Mouse (Mus musculus) cerebellum, adult 9-11 months (tissue): ENCODE measurements around the gene Klf1.

Experiments used
- DNase-seq: peaks from one replicate; pipeline ENCODE4 v3.0.0; 2022

The Klf1 gene

DNA sequence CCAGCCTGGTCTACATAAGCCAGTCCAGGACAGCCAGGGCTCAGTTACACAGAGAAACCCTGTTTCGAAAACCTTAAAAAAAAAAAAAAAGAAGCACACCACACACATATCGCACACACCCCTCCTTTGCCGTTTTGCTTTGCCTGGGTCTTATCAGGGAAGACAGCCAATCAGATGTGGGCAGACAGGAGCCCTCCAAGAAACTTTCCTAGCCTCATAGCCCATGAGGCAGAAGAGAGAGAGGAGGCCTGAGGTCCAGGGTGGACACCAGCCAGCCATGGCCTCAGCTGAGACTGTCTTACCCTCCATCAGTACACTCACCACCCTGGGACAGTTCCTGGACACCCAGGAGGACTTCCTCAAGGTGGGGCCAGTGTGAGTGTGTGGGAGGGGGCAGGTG is at the start of gene Klf1:
Klf1 (plus strand) TSS at position 177 of the 400 bp plus-strand sequence.
- no peak for DNase-seq

DNA sequence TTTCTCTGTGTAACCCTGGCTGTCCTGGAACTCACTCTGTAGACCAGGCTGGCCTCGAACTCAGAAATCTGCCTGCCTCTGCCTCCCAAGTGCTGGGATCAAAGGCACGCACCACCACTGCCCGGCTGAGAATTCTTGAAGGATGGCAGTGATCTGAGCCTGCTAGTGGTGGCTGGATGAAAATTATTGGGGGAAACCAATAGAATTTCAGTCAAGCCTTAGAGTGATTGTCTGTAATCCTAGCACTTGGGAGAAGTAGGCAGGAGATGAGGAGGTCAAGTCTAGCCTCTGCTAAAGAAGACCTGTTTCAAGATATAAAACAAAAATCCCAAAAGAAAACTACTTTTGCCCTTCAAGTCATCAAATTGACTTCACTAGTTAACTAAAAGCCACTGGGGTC is 45.3 kb upstream of the Klf1 start:
- DNase-seq = no peak

DNA sequence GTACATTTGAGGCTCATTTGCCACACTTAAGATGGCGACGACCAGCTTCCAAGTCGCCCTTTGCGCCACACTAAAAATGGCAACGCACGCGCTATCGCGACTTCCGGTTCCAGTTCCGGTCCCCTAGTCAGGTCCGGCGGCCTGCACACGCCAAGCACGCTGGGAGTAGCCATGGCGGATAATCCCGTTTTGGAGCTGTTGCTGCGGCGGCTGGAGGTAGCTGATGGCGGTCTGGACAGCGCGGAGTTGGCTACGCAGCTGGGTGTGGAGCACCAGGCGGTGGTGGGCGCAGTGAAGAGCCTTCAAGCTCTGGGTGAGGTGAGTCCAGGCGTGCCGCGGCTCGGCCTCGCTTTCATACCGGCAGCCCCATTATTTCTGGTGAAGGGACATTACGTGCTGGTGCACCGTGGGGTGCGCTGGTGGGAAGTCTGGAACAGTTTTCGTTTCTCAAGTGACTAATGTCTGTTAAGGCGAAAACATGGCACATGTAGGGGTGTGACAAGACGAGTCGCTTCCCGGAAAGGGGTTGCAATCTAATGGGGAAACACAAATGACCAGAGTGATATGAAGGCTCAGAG is 44.8 kb upstream of the Klf1 start, which contains the start of gene Farsa:
Farsa (plus strand) TSS at position 126 of the 578 bp plus-strand sequence.
- DNase-seq = peak; percentile 93

DNA sequence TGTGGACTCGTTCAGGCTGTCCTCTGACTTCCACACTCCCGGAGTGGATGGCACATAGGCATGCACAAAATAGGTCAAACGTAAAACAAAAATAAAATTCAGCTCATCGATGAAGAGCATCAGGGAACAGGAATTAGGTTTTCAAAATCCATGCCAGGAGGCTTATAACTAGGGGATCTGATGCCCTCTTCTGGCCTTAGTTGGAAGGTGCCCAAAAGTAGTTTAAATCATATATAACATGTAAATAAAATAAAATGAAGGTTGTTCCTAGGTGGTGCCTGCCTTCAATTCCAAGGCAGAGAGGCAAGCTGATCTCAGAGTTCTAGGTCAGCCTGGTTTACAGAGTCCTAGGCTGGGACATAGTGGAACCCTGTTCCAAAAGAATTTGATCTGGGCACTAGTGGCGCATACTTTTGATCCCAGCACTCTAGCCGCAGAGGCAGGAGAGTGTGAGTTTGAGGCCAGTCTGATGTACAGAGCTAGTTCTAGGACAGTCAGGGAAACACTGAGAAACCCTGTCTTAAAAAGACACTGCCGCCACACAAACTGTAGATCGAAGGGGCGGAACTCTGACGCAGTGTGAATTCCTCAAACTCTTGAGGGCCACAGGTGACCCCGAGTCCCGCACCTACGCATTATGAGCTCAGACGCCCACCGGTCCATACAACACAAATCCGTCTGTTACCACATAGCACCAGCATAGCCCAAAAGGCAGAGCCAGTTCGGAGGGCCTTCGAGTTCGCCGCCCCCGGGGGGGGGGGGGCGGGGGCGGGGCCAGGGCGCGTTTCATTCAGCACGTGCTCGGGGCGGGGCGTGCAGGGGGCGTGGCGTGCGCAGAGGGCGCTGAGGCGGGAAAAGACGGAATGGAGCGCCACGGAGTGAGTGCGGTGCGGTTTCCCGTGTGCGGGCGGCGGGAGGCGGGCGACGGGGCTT is 30.1 kb upstream of the Klf1 start, which contains the start of gene Syce2:
Syce2 (plus strand) TSS at position 736 of the 933 bp plus-strand sequence.
- peak; percentile 69 for DNase-seq

DNA sequence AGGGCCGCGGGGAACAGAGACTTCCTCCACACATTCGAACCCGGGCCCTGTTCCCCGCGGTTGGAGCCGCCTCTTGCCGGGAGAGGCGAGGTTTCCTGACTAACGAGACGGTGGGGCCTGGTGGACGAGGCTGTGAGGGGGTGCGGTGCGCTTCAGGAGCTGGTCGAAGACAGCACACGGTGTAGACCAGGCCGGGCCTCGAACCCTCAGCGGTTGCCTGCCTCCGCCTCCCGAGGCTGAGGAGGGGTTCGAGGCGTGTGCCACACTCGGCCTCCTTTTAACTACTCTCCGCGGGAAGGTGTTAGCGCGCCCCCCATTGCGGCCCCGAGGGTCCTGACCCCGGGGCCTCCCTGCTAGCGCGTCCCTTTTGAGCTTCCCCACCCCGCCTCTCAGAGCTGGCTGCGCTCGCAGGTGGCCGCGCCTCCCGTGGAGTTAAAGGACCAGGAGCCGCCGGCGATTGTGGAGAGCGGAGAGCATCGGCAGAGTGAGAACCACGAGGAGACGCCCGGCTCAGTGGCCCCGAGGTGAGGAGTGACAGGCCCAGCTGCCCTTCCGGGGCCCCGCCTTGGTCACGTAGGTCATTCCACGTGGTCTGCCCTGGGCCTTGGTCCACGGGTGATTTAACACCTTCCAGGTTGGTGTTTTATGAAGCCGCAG is 29.3 kb upstream of the Klf1 start:
- peak; percentile 49 for DNase-seq

DNA sequence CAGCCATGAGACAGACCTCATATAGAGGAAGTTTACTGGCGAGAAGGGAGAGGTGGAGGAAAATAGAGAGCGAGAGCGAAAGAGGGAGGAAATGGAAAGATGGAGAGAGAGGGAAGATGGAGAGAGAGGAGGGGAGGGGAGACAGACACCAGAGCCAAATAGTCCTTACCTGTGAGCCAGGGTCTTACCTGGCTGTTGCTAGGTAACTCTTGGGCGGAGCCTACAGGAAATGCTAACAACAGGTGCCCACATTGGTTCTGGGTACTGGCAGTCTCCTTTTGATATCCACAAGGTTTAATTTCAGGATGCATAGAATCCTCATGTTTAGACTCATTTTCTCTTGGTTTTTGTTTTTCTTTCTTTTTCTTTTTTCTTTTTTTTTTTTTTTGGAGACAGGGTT is 28.7 kb upstream of the Klf1 start:
- DNase-seq = no peak

DNA sequence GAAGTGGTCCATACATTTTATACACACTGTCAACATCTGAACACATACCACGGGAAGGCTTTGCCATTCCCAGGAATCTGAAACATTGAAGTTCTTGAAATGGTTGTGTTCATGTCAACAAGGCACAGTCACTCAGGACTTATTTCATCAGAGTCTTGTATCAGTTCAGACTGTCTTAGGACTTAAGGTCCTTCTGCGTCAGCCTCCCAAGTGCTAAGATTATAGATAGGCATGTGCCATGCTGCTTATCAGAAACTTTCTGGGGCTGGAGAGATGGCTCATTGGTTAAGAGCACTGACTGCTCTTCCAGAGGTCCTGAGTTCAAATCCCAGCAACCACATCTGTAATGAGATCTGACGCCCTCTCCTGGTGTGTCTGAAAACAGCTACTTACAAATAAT is 27.4 kb upstream of the Klf1 start:
- no peak for DNase-seq

DNA sequence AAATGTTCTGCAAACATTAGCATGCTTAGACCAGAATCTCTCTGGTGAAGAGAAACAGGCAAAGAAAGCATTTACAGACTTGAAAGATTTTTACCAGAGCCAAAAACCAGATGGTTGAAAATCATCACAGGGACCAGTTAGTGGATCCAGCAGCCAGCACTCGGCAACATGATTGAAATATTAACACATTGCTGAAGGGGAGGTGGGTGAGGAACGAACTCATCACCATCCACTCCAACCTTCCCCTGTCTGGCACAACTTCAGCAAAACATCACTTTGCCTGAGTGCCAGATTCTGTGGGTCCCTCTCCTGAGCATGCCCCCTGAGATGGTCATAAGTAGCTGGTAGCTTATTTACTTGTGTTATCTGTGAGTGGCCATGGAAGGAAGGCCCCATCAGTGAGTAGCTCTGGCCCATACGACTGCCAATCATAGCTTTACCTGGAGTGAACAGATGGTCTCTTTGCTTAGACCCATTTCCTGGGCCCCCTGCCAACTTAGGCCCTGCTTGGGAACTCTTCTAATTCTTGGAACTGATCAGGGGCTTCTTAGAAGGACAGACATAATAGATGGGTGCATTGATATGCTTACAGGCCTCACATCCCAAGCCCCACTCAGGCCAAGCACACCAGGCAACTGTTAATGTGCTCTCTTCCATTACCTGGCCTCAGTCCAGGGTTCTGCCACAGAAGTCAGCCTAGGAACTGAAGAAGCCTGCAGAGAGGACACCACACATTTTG is 24.3 kb upstream of the Klf1 start:
- DNase-seq = peak; percentile 84

DNA sequence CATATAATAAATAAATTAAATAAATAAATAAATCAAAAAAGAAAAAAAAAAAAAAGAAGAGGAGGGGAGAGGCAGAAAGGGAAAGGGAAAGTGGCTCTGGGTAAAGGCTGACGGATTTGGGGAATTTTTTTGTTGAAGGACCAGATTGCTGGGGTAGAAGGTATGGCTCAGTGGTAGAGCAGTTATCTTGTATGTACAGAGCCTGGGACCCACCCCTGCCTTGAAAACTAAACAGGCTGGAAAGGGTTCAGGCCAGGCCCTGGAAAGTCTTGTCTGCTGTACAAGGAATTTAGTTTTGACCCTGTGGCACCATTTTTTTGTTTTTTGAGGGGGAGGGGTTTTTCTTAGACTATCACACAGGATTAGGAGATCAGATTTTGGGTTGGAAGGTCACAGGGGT is 22.8 kb upstream of the Klf1 start:
- DNase-seq = no peak

DNA sequence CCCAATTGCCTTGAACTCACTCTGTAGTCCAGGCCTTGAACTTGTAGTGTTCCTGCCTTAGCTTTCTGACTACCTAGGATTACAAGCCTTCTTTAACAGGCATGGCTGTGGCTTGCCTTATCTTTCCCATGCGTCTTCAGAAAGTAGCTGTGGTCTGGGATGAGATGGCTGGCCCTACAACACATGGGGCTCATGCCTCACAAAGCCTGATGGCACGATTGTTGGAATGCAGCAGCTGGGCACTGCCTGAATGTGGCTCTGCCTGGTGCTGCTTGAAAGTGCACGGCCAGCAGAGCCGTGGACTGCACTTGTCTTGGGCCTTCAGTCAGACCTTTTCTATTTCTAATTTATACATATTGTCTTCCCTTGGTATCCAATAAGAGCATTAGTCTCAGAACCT is 17.0 kb upstream of the Klf1 start:
- no peak for DNase-seq

DNA sequence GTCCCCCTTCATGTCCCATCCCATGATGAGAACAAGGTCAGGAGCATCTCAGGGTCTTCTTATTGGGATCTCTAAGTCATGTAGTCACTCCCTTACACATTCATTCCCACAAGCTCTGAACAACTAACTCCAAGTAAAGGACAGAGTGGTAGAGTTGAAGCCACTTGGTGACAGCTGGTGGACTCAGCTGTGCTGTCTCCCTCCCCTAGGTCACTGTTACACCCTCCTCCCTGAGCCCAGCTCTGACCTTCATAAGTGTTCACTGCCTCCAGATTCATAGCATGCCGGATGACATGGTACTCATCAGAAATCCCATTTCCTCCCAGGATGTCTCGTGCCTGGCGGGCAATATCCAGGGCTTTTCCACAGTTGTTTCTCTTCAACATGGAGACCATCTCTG is 13.4 kb upstream of the Klf1 start:
- DNase-seq = no peak

DNA sequence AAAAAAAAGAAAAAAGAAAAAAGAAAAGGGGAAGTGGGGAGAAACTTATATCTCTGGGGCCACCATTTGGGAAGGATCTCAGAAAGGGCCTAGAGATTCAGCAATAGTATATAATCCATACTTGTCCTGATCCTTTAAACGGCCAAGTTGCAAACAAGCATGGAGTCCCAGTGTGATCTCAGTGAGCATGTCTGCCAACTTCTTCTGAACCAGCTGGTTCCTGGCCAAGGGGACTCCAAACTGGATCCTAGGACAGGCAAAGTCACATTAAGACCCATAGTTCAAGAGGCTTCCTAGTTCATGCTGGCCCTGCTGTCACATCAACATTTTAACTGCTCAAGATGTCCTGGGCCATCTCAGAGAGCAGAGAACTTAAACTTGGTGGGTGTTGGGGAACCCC is 12.6 kb upstream of the Klf1 start:
- DNase-seq = no peak

DNA sequence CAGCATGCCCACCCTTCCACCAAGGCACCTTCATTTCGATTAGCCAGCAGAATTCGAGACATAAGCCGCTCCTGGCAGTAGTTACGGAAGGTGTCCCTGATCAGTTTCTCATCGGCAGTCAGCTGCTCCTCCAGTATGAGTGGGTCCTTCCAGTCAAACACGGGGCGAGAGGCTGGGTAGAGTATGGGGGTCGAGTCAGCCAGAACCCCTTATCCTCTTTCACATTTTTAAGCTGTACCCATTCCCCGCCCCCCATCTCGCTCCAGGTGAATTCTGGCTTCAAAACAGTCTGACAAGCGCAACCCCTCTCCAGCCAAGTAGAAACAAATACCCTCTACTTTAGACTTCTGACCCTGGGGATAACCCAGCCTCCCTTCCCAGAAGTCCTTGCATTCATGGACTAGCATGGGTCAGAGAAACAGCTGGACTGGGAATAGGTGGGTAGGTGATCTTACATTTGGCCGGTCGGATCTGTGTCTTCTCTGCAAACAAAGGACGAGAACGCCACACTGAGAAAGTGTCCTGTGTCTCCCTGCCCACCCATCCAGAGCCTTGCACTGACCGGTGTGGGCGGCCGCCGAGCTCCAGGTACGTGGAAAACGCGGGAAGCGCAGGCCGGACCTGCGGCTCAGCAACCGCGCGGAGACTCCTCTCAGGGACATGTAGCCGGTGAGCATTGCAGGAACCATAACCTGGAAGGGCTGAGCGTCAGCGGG is 8.6 kb upstream of the Klf1 start:
- no peak for DNase-seq

DNA sequence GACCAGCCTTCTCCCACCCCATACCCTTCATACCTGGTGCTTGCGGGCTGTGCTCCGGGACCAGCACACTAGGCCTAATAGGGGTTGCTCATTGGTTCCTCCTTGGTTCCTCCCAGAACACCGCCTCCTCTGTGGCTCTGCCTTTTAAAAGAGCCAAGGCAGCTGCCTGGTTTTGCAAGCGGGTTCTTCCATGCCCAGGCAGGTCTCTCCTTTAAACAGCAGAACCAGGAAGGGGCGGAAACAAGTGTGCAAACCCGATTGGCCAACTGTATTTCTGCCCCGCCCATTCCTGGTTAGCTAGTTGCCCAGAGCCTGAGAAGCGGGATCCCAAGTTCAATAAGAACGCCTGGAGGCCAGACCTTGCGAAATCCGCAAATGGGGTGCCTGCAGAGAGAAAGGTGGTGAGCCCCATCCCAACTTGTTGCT is 8.0 kb upstream of the Klf1 start, which contains the start of gene Gcdh:
Gcdh (minus strand) TSS at position 213 of the 426 bp plus-strand sequence.
- peak; percentile 95 for DNase-seq

DNA sequence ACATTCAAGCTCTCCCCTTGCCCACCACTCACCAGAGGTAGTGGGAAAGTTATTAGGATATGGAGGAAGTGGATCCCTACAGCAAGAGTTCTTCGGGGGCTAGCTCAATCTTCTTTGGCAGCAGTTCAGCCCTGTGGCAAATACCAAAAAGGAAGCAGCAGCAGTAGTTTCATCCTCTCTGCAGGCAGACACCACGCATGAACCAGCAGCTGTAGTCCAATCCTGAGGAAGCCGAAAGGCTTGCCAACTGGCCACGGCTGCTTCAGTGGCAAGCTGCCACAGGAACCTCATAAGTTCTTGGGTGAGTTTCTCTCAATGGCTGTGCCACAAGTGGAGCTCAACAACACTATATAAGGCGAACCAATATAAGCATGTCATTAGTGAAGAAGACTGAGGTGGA is 5.8 kb upstream of the Klf1 start:
- DNase-seq = peak; percentile 36

DNA sequence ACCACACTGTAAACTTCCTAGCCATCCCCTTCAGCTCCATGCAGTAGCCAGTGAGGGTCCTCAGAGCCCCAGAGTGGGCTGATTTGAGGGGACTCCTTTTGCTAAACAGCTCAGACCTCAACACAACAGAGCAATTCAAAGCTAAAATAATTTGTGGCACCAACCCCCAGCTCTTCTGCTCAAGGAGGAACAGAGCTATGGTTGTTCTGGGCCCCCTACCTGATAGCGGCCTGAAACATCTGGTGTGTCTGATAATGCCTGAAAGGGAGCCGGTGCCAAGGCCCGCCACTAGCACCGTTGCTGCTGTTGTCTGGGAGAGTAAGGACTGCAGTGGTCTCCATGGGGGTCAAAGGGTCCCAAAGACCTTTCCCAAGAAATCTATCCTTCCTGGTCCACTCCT is 657 bp upstream of the Klf1 start:
- no peak for DNase-seq

DNA sequence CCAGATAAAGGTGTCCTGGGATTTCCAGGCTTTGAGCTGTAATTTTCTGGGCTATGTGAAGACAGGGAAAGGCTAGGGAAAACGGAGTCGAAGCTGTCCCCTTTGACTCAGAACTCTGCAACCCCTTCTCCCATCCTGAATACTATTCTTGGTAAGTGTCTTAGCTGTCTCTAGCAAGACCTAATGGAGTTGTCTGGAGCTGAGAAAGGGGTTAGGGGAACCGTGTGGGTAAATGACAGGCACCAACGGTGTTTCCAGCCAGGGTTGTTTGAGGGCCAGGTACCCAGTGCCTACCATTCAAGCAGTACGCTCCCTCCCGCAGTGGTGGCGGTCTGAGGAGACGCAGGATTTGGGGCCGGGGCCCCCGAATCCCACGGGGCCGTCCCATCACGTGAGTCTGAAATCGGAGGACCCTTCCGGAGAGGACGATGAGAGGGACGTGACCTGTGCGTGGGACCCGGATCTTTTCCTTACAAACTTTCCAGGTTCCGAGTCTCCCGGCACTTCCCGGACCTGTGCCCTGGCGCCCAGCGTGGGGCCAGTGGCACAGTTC is 715 bp downstream of the Klf1 start:
- no peak for DNase-seq

DNA sequence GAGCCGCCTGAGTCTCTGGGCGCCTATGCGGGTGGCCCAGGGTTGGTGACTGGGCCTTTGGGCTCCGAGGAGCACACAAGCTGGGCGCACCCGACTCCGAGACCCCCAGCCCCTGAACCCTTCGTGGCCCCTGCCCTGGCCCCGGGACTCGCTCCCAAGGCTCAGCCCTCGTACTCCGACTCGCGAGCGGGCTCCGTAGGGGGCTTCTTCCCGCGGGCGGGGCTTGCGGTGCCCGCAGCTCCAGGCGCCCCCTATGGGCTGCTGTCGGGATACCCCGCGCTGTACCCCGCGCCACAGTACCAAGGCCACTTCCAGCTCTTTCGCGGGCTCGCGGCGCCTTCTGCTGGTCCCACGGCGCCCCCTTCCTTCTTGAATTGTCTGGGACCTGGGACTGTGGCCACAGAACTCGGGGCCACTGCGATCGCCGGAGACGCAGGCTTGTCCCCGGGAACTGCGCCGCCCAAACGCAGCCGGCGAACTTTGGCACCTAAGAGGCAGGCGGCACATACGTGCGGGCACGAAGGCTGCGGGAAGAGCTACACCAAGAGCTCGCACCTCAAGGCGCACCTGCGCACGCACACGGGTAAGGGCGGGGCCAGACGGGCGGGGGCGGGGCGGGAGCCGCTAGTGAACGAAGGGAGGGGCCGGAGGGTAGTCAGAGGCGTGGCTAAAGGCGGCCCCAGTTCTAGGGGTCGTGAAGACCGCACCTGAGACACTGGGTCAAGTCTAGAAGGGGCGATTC is 1.4 kb downstream of the Klf1 start:
- DNase-seq = peak; percentile 95

DNA sequence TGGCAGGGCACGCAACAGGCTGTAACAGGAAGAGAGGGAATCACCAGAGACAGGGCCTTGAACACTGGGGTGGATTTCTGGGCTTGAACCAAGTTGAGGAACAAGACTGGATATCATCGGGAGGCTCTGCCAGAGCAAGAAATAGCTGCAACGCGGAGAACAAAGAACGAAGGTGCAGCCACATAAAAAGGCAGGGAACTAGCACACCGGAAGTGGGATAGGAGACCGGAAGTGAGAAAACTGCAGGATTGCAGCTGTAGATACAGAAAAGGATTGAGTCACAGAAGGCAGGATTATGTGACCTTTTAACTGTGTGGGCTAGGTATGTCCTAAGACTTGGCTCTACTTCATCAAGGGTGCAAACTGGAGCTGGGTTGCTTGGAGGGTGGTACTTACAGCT is 2.6 kb downstream of the Klf1 start:
- DNase-seq = peak; percentile 36

DNA sequence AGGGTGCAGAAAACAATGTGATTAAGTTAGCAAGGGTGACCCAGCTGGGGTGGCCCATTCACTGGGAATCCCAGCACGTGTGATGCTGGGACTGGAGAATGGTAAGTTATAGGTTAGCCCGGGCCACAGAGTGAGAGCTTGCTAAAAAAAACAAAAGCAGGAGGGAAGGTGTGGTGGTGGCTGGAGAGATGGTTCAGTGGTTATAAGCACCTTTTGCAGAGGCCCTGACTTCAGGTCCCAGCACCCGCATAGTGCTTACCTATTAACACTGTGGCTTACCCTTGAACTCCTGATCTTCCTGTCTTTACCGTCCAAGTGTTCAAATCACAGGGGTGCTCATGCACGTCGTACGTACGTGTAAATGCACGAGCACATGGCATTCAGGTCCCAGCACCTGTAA is 5.3 kb downstream of the Klf1 start:
- DNase-seq = no peak

DNA sequence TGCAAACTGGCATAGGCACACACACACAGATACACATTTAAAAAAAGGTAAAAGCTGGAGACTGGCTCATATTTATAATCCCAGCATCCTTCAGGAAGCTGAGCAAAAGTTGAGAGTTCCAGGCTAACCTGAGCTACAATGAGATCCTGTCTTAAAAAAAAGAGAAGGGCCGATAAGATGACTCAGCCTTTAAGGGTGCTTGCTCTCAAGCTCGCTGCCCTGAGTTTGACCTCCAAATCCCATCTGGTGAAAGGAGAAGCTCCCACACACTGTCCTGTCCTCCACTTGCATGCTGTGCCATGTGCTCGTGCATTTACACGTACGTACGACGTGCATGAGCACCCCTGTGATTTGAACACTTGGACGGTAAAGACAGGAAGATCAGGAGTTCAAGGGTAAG is 5.8 kb downstream of the Klf1 start:
- peak; percentile 27 for DNase-seq
